Mouse (Mus musculus) heart, embryonic 14.5 days (tissue): ENCODE results near the gene S100a4. TPM values are rescaled to one million over a fixed set of nuclear protein-coding genes. Genes with fewer than 3 reads are reported as not detected.
A peak's percentile ranks its signal among the peaks of the same experiment; 100 is the strongest.

Experiments
- ATAC-seq: fragments of 200-750 bp; cut with Nextera tagmentation; 2 replicates; pipeline ENCODE4 v1.8.0; 2017; ENCODE audit warnings: low read depth, moderate TSS enrichment; ENCODE audit not compliant: insufficient number of reproducible peaks, insufficient read depth, low FRiP score
- H3K27ac ChIP-seq, 2 experiments: fragments of 200-500 bp in 1 of 2; fragments of 300-500 bp in 1 of 2; sonication (generic) in 1 of 2; replicated peaks in 1 of 2; 2 replicates each; pipeline ENCODE4 v1.5.1; 2012 to 2014; ENCODE audit warnings: low read depth in 2 of 2, low read length in 2 of 2, control low read depth in 1 of 2, mild to moderate bottlenecking in 1 of 2, mixed read lengths in 1 of 2; ENCODE audit not compliant: control insufficient read depth in 1 of 2, insufficient read depth in 1 of 2
- H3K27me3 ChIP-seq: fragments of 300-500 bp; sonication (generic); 2 replicates; pipeline ENCODE4 v1.6.1; 2014; ENCODE audit warnings: mild to moderate bottlenecking, low read length, control low read depth; ENCODE audit not compliant: control insufficient read depth, insufficient read depth
- H3K36me3 ChIP-seq: fragments of 300-500 bp; sonication (generic); 2 replicates; pipeline ENCODE4 v1.6.1; 2014; ENCODE audit warnings: mild to moderate bottlenecking, control low read depth, low read length, mixed read lengths; ENCODE audit not compliant: control insufficient read depth, insufficient read depth
- H3K4me1 ChIP-seq, 2 experiments: fragments of 200-500 bp in 1 of 2; fragments of 300-500 bp in 1 of 2; sonication (generic) in 1 of 2; 2 replicates each; pipeline ENCODE4 v1.6.1; 2012 to 2014; ENCODE audit warnings: low read length in 2 of 2, control low read depth in 1 of 2, mixed read lengths in 1 of 2; ENCODE audit not compliant: control insufficient read depth in 2 of 2, insufficient read depth in 2 of 2
- H3K4me2 ChIP-seq: fragments of 300-500 bp; sonication (generic); 2 replicates; pipeline ENCODE4 v1.6.1; 2014; ENCODE audit warnings: mild to moderate bottlenecking, low read length
- H3K4me3 ChIP-seq, 2 experiments: fragments of 200-500 bp in 1 of 2; fragments of 300-500 bp in 1 of 2; sonication (generic) in 1 of 2; 2 replicates each; pipeline ENCODE4 v1.5.1; 2012 to 2014; ENCODE audit warnings: low read length in 2 of 2, mild to moderate bottlenecking in 2 of 2, control low read depth in 1 of 2, low read depth in 1 of 2, moderate library complexity in 1 of 2; ENCODE audit not compliant: control insufficient read depth in 1 of 2, insufficient read depth in 1 of 2
- H3K9ac ChIP-seq: fragments of 300-500 bp; sonication (generic); 2 replicates; pipeline ENCODE4 v1.6.1; 2014; ENCODE audit warnings: mild to moderate bottlenecking, low read length
- H3K9me3 ChIP-seq: fragments of 300-500 bp; sonication (generic); 2 replicates; pipeline ENCODE4 v1.6.1; 2016; ENCODE audit warnings: low read length, control low read depth; ENCODE audit not compliant: control insufficient read depth
- WGBS: fragments of 180-500 bp; shearing (Covaris S2); extraction: QIAGEN DNeasy Blood & Tissue Kit; methylation state at CpG from one replicate; pipeline ENCODE4 v1.1.7; 2014; 5-methylcytosine and 5-hydroxymethylcytosine counted together
- polyA plus RNA-seq: library from polyadenylated mRNA; unstranded; fragments of >200 nt; fragmentation: Nextera tagmentation; extraction: Ambion mirVana; gene quantifications from 2 replicates; pipeline ENCODE4 v1.2.1, GENCODE M21; 2014

Gene S100a4
- polyA plus RNA-seq, 1 experiment from 2014 or later = 3.8 TPM

DNA sequence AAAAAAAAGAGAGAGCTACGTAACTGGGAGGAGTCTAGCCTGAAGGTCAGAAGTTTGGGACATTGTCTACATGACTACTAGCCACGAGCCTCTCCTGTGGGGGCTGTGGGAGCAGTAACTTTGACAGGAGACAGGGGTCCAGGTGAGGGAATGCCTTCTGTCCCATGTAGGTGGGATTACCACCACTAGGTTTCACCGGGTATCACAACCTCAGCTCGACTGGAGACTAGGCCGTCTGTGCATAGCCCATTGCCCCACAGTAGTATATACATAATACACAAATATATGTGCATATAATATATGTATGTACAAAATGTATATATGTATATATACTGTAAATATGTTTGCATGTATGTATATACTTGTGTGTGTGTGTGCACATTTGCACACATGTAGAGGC is 22.4 kb upstream of the S100a4 start:
- H3K4me3 ChIP-seq = no peak overlapping the region
- H3K27me3 ChIP-seq = no peaks in the 10 kb centered on the region
- no peak overlapping the region for H3K4me2 ChIP-seq
- H3K9ac ChIP-seq = no peak overlapping the region
- no peak overlapping the region for H3K27ac ChIP-seq
- no peaks in the 10 kb centered on the region for H3K9me3 ChIP-seq
- WGBS = 94% methylated on average over 5 of the region's 5 CpGs
- no peak for ATAC-seq
- H3K36me3 ChIP-seq = no peaks in the 10 kb centered on the region
- H3K4me1 ChIP-seq = peaks cover 0 to 9% of the 10 kb centered on the region in 2 experiments; a peak in 3 of 4 replicates

DNA sequence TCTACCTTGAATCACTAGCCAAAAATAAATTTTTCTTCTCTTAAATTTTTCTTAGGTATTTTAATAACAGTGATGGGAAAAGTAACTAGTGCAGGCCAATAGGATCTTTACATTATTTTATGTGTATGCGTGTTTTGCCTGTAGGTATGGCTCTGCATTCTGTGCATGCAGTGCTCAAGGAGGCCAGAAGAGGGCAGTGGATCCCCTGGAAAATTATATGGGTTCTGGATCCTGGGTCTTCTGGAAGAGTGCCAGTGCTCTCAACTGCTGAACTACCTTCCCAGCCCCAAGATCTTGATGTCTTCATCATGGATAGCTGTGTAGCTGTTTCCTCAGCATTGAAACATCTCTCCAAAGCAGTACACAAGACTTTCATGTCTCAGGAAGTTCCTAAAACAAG is 21.4 kb upstream of the S100a4 start:
- H3K27ac ChIP-seq = no peak overlapping the region
- no peak overlapping the region for H3K4me2 ChIP-seq
- ATAC-seq = no peak
- peaks cover under 1 to 9% of the 10 kb centered on the region in 2 experiments for H3K4me1 ChIP-seq
- no peaks in the 10 kb centered on the region for H3K36me3 ChIP-seq
- no peak overlapping the region for H3K4me3 ChIP-seq
- 95% methylated on average over 1 of the region's 1 CpGs for WGBS
- no peak overlapping the region for H3K9ac ChIP-seq
- H3K27me3 ChIP-seq = no peaks in the 10 kb centered on the region
- no peaks in the 10 kb centered on the region for H3K9me3 ChIP-seq

DNA sequence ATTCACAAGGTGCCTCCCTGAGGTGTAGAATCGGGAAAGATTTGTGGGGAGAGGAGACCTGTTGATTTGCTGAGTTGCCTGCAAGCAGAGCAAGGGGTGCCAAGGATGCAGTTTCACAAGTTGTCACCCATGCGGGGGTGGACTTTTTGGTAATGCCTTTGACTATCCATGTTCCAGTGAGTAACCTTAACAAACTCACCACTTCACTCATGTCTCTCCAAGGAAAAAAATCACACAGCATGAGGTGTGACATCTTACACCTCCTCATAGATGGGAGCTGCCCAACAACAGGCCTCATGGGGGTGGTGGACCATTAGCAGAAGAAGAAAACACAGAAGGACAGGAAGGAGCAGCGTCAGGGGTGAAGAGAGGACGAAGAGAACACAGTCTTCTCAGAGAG is 21.0 kb upstream of the S100a4 start:
- H3K9ac ChIP-seq = no peak overlapping the region
- no peaks in the 10 kb centered on the region for H3K27me3 ChIP-seq
- no peak overlapping the region for H3K27ac ChIP-seq
- H3K4me1 ChIP-seq = peaks cover 3 to 9% of the 10 kb centered on the region in 2 experiments
- no peaks in the 10 kb centered on the region for H3K36me3 ChIP-seq
- no peaks in the 10 kb centered on the region for H3K9me3 ChIP-seq
- no peak for ATAC-seq
- H3K4me3 ChIP-seq = no peak overlapping the region
- 79% methylated on average over 4 of the region's 4 CpGs for WGBS
- H3K4me2 ChIP-seq = no peak overlapping the region

DNA sequence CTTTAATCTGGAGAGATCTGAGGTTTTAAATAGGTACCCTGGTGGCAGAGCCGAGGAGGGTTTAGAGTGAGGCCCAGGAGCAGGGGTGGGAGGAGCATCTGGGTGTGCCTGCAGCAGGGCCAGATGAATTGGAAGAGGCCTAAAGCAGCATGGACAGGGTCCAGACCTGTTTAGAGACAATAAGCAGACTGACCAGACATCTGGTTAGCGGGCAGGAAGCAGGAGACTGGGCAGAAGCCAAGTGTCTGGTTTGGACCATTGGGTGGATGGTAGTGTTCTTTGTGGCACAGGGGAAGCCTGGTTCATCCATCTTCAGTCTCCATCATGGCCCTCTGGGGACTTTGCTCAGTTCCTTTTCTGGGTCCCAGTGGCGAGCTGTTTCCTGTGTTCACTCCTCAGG is 19.7 kb upstream of the S100a4 start:
- no peak for ATAC-seq
- Histone ChIP-seq H3K27me3 (no peaks in the 10 kb centered on the region), H3K27ac (no peak overlapping the region), H3K9me3 (no peaks in the 10 kb centered on the region), H3K4me2 (no peak overlapping the region), H3K9ac (no peak overlapping the region), H3K4me1 (peaks cover 5 to 9% of the 10 kb centered on the region in 2 experiments), H3K4me3 (no peak overlapping the region), H3K36me3 (no peaks in the 10 kb centered on the region)
- 17% methylated on average over 3 of the region's 3 CpGs for WGBS

DNA sequence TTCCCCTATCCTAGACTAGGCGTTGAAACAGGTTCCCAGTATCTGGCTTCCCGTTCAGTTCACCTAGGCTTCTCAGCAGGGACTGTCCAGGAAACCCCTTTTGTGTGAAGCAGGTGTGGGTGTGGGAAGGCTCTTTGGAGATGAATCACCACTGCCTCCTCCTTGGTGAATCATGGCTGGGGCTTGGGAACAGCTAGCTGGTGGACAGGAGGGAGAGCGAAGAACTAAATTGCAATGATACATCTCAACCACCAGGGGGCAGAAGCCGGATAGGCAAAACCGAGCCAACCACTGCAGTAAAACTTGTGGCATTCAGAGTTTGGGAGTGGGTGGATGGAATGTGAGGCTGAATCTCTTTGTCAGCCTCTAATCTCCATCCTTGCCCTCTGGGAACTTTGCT is 18.0 kb upstream of the S100a4 start:
- Histone ChIP-seq H3K4me2 (no peak overlapping the region), H3K27ac (no peak overlapping the region), H3K36me3 (no peaks in the 10 kb centered on the region), H3K4me1 (peaks cover 5 to 9% of the 10 kb centered on the region in 2 experiments), H3K4me3 (no peak overlapping the region), H3K9me3 (no peaks in the 10 kb centered on the region), H3K9ac (no peak overlapping the region), H3K27me3 (no peaks in the 10 kb centered on the region)
- WGBS = 32% methylated on average over 5 of the region's 5 CpGs
- no peak for ATAC-seq

DNA sequence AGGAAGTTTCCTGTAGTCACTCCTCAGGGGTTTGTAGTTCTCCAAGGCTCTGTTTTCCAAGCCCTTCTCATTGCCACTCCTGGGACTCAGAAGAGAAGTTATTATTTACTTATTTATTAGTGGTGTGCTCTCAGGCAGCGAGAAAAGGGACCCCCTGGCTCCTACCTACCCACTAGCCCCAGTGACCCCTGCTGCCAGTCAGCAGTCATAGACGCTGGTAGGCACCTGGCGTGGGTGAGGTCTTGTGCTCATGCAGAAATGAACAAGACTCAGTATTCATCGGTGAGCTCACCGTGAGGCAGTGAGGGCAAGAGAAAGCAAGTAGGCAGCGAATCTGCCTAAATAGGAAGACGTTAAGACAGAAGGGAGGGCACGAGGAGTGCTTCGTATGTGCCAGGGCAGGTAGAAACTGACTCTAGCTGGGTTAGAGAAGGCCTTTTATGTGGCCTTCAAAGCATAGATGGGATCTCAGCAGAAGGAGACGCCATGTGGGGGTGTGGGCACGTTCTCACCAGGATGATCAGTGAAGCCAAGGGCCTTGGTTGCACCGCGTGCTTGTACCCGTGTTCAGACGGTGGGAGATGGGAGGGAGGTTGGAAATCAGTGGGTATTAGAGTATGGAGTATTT is 17.4 kb upstream of the S100a4 start:
- H3K4me3 ChIP-seq = no peak overlapping the region
- H3K9me3 ChIP-seq = no peaks in the 10 kb centered on the region
- WGBS = 80% methylated on average over 15 of the region's 15 CpGs
- 0 out of 4 replicates have a peak overlapping the region, but pooled peaks of 1 of the 2 experiments have one; percentile 14 for H3K27ac ChIP-seq
- no peak for ATAC-seq
- H3K4me1 ChIP-seq = peaks cover 5 to 9% of the 10 kb centered on the region in 2 experiments
- H3K27me3 ChIP-seq = no peaks in the 10 kb centered on the region
- H3K36me3 ChIP-seq = no peaks in the 10 kb centered on the region
- no peak overlapping the region for H3K9ac ChIP-seq
- no peak overlapping the region for H3K4me2 ChIP-seq

DNA sequence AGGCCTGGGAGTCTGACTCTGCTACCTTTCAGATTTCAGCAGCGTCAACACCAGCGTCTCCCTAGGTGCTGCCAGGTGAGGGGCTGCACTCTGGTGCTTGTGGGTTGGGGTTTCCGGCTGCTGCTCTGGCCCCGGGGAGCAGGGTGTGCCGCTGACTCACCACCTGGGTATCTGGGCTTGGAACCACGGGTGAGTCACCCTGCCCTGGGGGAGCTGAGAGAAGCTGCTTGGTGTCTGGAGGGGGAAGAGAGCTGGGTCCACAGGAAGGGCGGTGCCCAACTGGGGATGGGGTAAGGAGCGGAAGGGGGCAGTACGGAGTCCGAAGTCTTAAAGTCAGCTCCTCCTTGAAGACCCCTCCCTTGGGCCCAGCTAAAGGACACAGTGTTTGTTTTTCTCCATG is 16.7 kb upstream of the S100a4 start:
- Histone ChIP-seq H3K4me2 (no peak overlapping the region), H3K36me3 (no peaks in the 10 kb centered on the region), H3K4me1 (peaks cover 5 to 9% of the 10 kb centered on the region in 2 experiments), H3K4me3 (no peak overlapping the region), H3K9ac (no peak overlapping the region), H3K27me3 (no peaks in the 10 kb centered on the region), H3K27ac (0 out of 4 replicates have a peak overlapping the region, but pooled peaks of 1 of the 2 experiments have one; percentile 14), H3K9me3 (no peaks in the 10 kb centered on the region)
- 0 out of 2 replicates have a peak, but pooled peaks have one; percentile 32 for ATAC-seq
- WGBS = 45% methylated on average over 10 of the region's 10 CpGs
